Mouse (Mus musculus): ENCODE results near the gene Stoml1. TPM values are rescaled to one million over a fixed set of nuclear protein-coding genes. Genes with fewer than 3 reads are reported as not detected.

The Stoml1 gene
- 33.8 and 35.8 TPM in 2 replicates for polyA plus RNA-seq (2015; fragmentation: Nextera tagmentation; extraction: Ambion mirVana)

DNA sequence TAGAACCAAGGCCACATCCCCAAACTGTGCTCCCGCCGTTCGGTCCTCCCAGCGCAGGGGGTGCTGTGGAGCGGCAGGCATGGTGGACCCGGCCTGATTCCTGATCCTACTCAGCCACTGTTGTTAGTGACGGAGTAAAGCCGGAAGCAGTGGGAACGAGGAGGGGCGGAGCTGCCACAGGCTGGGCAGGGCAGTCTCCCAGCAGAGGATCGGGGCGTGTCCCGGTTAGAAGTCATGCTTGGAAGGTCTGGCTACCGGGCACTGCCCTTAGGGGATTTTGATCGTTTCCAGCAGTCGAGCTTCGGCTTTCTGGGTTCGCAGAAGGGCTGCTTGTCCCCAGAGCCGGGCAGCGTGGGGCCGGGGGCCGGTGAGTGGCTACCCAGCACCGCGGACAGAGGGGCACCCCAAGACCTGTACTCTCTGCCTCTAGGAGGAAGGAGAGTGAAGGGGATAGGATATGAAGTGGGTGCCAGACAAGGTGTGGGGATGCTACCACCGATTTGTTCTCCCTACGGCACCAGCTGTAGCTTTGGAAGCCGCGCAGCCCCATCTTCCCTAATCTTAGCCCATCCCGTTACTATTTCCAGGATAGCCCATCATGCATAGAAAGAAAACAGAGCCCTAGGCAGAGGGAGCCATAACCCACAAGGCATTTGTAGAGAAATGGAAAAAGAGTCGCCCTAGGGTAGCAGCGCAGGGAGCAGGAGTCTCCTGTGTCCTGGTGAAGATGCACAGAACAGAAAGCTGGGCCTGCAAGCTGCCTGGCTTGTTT lies at the start of gene Stoml1:
Gene Stoml1 (plus strand): TSS at position 132 of the 772 bp plus-strand sequence.
- Histone ChIP-seq H3K9me3 (ENCODE audit: low read length) (no peaks in the 10 kb centered on the region), H3K27ac (ENCODE audit: low read length) (peak within 1 kb of the TSS; percentile 76), H3K4me1 (ENCODE audit: insufficient read depth, low read length) (peaks cover 18% of the 10 kb centered on the region), H3K4me2 (replicated peaks; ENCODE audit: low read depth, low read length) (peak within 1 kb of the TSS; percentile 89), H3K27me3 (ENCODE audit: insufficient read depth, low read length) (no peaks in the 10 kb centered on the region), H3K9ac (replicated peaks; ENCODE audit: low read length) (peak within 1 kb of the TSS; percentile 86), H3K4me3 (ENCODE audit: low read length) (peak within 1 kb of the TSS; percentile 82), H3K36me3 (ENCODE audit: insufficient read depth, low read length) (peaks cover 16% of the 10 kb centered on the region)
- WGBS = under 1% methylated on average over 31 of the region's 31 CpGs
- ATAC-seq (ENCODE audit: low FRiP score, low TSS enrichment) = peak; percentile 96

DNA sequence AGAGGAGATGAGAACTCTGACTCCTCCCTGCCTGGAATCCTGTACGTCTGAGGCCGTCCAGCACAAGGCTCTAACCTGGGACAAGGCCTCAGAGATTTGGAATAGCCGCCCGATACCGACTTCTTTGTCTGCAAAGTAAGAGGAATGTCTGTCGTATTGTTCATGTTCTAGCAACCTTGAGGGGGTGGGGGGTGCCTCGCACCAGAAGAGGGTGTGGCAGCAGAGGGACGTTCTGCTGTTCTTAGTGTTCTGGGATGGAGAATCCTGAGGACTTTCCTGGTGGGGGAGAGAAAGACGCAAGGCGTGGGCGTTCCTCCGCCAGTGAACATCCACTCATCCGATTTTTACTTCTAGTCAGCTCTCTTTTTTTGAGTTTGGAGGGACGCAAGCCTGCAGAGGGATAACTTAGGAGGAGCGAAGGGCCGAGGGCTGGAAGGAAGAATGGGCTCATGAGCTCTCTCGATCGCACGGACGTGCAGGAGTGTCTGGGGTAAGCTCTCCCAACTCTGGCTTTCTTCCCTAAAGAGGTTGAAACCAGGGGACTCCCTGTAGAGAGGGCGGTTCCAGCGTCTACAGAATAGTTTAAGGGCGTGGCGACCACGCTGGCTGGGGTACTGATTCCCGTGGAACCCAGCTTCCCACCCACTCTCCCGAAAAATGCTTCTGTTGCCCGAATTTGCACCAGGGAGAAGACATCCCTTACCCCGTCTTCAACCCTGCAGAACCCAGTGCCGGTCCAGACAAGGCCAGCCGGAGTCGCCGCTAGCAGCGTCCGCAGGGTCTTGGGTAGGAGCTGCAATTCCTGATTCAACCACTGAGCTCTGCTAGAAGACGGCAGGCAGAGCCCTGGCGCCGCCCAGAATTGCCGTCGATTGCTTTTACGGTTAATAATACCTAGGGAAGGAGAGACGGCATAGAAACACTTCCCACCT lies 49.2 kb upstream of the Stoml1 start, which contains the start of the genes Islr and Islr2:
Gene Islr (minus strand): TSS at position 791 of the 932 bp plus-strand sequence.
Gene Islr2 (minus strand): TSS at position 804 of the 932 bp plus-strand sequence.
- H3K27me3 ChIP-seq (ENCODE audit: insufficient read depth, low read length) = peaks cover 50% of the 10 kb centered on the region
- H3K27ac ChIP-seq (ENCODE audit: low read length) = no peak within 1 kb of the TSS
- peak within 1 kb of the TSS; percentile 29; the same call in 1 of the 2 replicates for H3K9ac ChIP-seq (replicated peaks; ENCODE audit: low read length)
- WGBS = 2% methylated on average over 42 of the region's 42 CpGs
- no peaks in the 10 kb centered on the region for H3K36me3 ChIP-seq (ENCODE audit: insufficient read depth, low read length)
- H3K9me3 ChIP-seq (ENCODE audit: low read length) = no peaks in the 10 kb centered on the region
- H3K4me3 ChIP-seq (ENCODE audit: low read length) = peak within 1 kb of the TSS; percentile 39
- ATAC-seq (ENCODE audit: low FRiP score, low TSS enrichment) = peak; percentile 74
- H3K4me1 ChIP-seq (ENCODE audit: insufficient read depth, low read length) = peaks cover 25% of the 10 kb centered on the region
- peak within 1 kb of the TSS; percentile 50 for H3K4me2 ChIP-seq (replicated peaks; ENCODE audit: low read depth, low read length)

DNA sequence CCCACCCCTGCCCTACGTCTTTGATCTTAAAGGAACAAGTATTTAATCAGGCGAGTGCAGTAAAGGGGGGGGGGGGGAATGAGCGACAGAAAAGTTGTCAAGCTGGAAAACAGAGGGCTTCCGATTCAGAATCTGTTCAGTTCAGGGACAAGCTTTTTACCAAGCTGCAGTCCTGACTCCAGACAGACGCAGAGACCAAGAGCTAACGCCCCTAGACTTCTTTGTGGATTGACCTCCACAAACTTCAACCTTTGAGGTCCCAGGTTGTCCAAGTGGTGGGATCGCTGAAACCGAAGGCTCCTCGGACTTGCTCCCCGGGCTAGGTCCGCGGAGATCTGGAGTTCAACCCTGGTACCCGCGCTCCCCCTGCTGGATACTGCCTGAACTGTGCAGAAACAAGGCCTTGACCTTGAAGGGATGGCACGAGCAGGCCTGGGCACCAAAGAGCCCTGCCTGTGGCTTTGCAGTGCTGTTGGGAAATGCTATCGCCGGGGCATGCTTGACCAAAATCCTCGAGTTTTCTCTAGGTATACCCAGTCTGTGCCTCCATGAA lies 48.4 kb upstream of the Stoml1 start:
- peaks cover 43% of the 10 kb centered on the region for H3K27me3 ChIP-seq (ENCODE audit: insufficient read depth, low read length)
- peaks cover 17% of the 10 kb centered on the region for H3K4me1 ChIP-seq (ENCODE audit: insufficient read depth, low read length)
- 2% methylated on average over 18 of the region's 18 CpGs for WGBS
- H3K4me2 ChIP-seq (replicated peaks; ENCODE audit: low read depth, low read length) = peak overlapping the region; percentile 50
- peak overlapping the region; percentile 39 for H3K4me3 ChIP-seq (ENCODE audit: low read length)
- H3K9ac ChIP-seq (replicated peaks; ENCODE audit: low read length) = 0 out of 2 replicates have a peak overlapping the region, but pooled peaks have one; percentile 29
- H3K9me3 ChIP-seq (ENCODE audit: low read length) = no peaks in the 10 kb centered on the region
- ATAC-seq (ENCODE audit: low FRiP score, low TSS enrichment) = peak; percentile 83
- H3K36me3 ChIP-seq (ENCODE audit: insufficient read depth, low read length) = no peaks in the 10 kb centered on the region
- H3K27ac ChIP-seq (ENCODE audit: low read length) = no peak overlapping the region

DNA sequence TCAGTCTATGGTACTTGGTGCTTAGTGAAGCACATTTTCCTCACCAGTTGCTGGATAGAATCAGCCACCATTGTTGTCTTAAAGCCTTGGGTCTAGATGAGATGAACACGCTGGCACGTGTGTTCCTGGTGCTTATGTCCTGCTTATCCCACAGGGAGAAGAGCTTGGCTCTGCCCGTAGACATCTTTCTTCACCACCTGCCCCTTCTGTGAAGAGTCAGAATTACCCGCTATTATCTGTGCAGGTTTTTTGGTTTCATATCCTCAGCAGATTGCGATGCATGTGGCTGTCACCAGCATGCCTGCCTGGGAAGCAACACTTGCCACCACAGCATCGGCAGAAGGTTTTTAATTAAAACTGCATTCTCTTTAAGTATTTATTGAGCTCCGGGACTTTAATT lies 47.0 kb upstream of the Stoml1 start:
- WGBS = 91% methylated on average over 7 of the region's 7 CpGs
- H3K36me3 ChIP-seq (ENCODE audit: insufficient read depth, low read length) = no peaks in the 10 kb centered on the region
- no peak overlapping the region for H3K4me3 ChIP-seq (ENCODE audit: low read length)
- H3K27me3 ChIP-seq (ENCODE audit: insufficient read depth, low read length) = peaks cover 28% of the 10 kb centered on the region
- no peaks in the 10 kb centered on the region for H3K9me3 ChIP-seq (ENCODE audit: low read length)
- no peak overlapping the region for H3K9ac ChIP-seq (replicated peaks; ENCODE audit: low read length)
- peaks cover 11% of the 10 kb centered on the region for H3K4me1 ChIP-seq (ENCODE audit: insufficient read depth, low read length)
- ATAC-seq (ENCODE audit: low FRiP score, low TSS enrichment) = no peak
- no peak overlapping the region for H3K27ac ChIP-seq (ENCODE audit: low read length)
- no peak overlapping the region for H3K4me2 ChIP-seq (replicated peaks; ENCODE audit: low read depth, low read length)

DNA sequence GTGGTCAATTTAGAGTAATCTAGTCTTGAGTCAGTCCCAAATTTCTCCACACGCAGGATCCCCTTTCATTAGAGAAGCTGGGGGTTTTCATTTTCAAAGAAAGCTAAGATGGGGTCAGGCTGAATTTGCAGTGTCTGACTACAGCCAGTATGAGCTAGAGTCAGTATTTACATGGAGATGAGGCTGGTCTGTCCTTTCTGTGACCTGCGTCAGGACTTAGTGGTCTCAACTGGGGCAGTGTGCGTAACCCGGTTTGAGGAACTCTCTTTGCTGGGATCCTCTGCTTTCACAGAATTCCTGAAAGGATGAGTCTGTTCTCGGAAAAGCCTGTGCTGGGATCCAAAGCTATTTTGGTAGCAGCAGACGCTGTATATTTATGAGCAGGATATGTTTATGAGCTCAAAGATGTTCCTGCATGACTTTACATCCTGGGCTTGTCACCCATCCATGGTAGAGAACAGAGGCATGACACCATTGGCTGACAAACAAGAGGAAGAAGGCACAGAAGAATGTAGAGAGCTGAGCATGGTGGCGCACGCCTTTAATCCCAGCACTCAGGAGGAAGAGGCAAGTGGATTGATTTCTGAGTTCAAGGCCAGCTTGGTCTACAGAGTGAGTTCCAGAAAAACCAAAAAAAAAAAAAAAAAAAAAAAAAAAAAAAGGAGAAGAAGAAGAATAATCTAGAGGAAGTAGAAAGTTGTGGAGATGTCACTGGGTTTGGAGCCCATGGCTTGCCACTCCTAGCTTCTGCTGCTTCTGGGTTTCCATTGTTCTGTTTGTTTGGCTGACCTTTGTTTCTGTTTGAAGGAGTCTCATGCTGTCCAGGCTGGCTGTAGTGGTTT lies 43.3 kb upstream of the Stoml1 start:
- H3K9ac ChIP-seq (replicated peaks; ENCODE audit: low read length) = no peak overlapping the region
- no peaks in the 10 kb centered on the region for H3K9me3 ChIP-seq (ENCODE audit: low read length)
- no peak overlapping the region for H3K4me3 ChIP-seq (ENCODE audit: low read length)
- ATAC-seq (ENCODE audit: low FRiP score, low TSS enrichment) = no peak
- H3K27ac ChIP-seq (ENCODE audit: low read length) = no peak overlapping the region
- no peak overlapping the region for H3K4me2 ChIP-seq (replicated peaks; ENCODE audit: low read depth, low read length)
- 57% methylated on average over 8 of the region's 8 CpGs for WGBS
- H3K4me1 ChIP-seq (ENCODE audit: insufficient read depth, low read length) = peaks cover 19% of the 10 kb centered on the region
- no peaks in the 10 kb centered on the region for H3K36me3 ChIP-seq (ENCODE audit: insufficient read depth, low read length)
- H3K27me3 ChIP-seq (ENCODE audit: insufficient read depth, low read length) = no peaks in the 10 kb centered on the region

DNA sequence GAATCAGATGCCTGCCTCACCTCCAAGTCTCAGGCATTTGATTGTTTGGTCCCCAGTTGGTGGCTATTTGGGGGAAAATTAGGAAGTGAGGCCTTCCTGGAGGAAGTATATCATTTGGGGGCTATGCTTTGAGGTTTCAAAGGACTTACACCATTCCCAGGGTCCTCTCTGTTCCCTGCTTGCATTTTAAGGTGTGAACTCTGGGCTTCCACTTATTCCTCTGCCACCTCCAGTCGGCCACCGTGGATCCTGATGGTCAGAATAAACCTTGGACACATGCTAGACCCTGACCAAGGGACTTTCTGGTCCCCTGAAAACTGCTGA lies 42.7 kb upstream of the Stoml1 start:
- Histone ChIP-seq H3K4me3 (ENCODE audit: low read length) (no peak overlapping the region), H3K27ac (ENCODE audit: low read length) (no peak overlapping the region), H3K27me3 (ENCODE audit: insufficient read depth, low read length) (no peaks in the 10 kb centered on the region), H3K4me1 (ENCODE audit: insufficient read depth, low read length) (peaks cover 25% of the 10 kb centered on the region), H3K36me3 (ENCODE audit: insufficient read depth, low read length) (no peaks in the 10 kb centered on the region), H3K4me2 (replicated peaks; ENCODE audit: low read depth, low read length) (no peak overlapping the region), H3K9me3 (ENCODE audit: low read length) (no peaks in the 10 kb centered on the region), H3K9ac (replicated peaks; ENCODE audit: low read length) (no peak overlapping the region)
- ATAC-seq (ENCODE audit: low FRiP score, low TSS enrichment) = no peak
- WGBS = 59% methylated on average over 2 of the region's 2 CpGs

DNA sequence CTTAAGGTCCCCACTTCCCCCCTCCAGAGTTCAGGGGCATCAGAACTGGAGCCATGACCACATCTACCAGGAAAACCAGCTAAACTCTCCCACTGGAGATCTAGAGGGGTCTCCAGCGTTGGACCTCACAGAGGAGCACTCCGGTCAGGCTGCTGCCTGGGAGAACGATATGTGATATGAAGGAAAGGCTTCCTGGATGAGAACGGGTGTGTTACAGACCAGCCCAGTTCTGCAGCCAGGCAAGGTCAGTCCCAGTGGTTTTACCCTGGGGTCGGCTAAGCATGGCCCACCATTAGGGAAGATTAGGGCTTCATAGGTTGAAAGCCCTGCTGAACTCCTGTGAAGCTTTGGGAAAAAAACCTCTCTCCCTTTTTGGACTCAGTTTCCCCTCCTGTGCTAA lies 39.6 kb upstream of the Stoml1 start:
- Histone ChIP-seq H3K4me2 (replicated peaks; ENCODE audit: low read depth, low read length) (no peak overlapping the region), H3K9ac (replicated peaks; ENCODE audit: low read length) (0 out of 2 replicates have a peak overlapping the region, but pooled peaks have one; percentile 36), H3K27ac (ENCODE audit: low read length) (peak overlapping the region; percentile 55), H3K9me3 (ENCODE audit: low read length) (no peaks in the 10 kb centered on the region), H3K36me3 (ENCODE audit: insufficient read depth, low read length) (no peaks in the 10 kb centered on the region), H3K4me1 (ENCODE audit: insufficient read depth, low read length) (peaks cover 45% of the 10 kb centered on the region), H3K4me3 (ENCODE audit: low read length) (no peak overlapping the region), H3K27me3 (ENCODE audit: insufficient read depth, low read length) (no peaks in the 10 kb centered on the region)
- WGBS = 37% methylated on average over 5 of the region's 5 CpGs
- ATAC-seq (ENCODE audit: low FRiP score, low TSS enrichment) = no peak

DNA sequence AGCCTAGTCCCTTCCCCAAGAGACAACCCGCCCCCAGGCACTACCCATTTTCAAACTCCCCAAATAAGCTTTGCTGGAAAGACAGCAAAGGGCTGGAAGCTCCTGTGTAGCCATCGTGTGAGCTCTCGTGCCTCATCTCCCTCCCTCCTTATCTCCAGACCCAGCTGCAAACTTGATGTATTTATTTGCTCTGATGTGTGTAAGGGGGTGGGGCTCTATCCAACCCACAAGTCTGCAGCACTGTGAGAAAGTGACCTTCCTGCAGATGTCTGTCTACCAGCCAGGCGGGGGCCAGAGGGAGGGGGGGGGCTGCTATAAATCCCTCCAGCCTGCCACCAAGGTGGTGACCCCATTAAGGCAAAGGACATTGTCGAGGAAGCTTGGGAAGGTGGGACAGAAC lies 39.1 kb upstream of the Stoml1 start:
- WGBS = 12% methylated on average over 5 of the region's 5 CpGs
- peaks cover 45% of the 10 kb centered on the region for H3K4me1 ChIP-seq (ENCODE audit: insufficient read depth, low read length)
- peak; percentile 72 for ATAC-seq (ENCODE audit: low FRiP score, low TSS enrichment)
- no peaks in the 10 kb centered on the region for H3K27me3 ChIP-seq (ENCODE audit: insufficient read depth, low read length)
- H3K4me3 ChIP-seq (ENCODE audit: low read length) = no peak overlapping the region
- no peaks in the 10 kb centered on the region for H3K9me3 ChIP-seq (ENCODE audit: low read length)
- H3K9ac ChIP-seq (replicated peaks; ENCODE audit: low read length) = peak overlapping the region; percentile 36; the same call in 1 of the 2 replicates
- peak overlapping the region; percentile 24 for H3K4me2 ChIP-seq (replicated peaks; ENCODE audit: low read depth, low read length)
- peak overlapping the region; percentile 83 for H3K27ac ChIP-seq (ENCODE audit: low read length)
- H3K36me3 ChIP-seq (ENCODE audit: insufficient read depth, low read length) = no peaks in the 10 kb centered on the region
